Mouse (Mus musculus) myocyte (in vitro differentiated cells): ENCODE results near the gene Cpne5.

Experiments used
- POLR2A ChIP-seq: IDR thresholded peaks from one replicate; pipeline ENCODE4 v1.6.1; 2011; ENCODE audit warnings: low read depth, mild to moderate bottlenecking, control low read depth, moderate library complexity; ENCODE audit not compliant: insufficient read length
- POLR2AphosphoS2 ChIP-seq: IDR thresholded peaks from one replicate; pipeline ENCODE4 v1.6.1; 2011; ENCODE audit warnings: low read depth, control low read depth; ENCODE audit not compliant: insufficient read length
- USF1 ChIP-seq: IDR thresholded peaks from one replicate; pipeline ENCODE4 v1.6.1; 2011; ENCODE audit warnings: low read depth, mild to moderate bottlenecking, control low read depth, moderate library complexity

DNA sequence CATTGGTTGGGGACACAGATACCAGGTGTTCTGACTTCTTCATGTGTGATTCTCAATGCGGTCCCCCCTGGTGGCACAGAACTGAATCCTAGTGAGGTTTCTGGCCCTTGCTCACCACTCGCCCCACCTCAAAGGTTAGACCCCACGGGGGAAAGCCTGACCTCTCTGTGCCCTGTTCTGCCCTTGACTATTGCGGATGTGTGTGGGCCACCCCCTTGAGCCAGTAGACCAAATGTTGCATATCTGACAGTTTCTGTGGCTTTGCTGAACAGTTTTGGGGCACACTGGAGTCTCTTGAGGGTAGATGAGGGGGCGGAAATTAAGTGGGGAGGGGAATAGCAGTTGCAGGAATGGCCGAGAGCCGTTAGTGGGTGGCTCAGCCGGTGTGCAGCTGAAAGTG, 94.7 kb downstream of the Cpne5 start:
- TF ChIP-seq POLR2A (no peak), USF1 (no peak), POLR2AphosphoS2 (no peak)
